Mouse (Mus musculus): ENCODE data around the gene Gorasp2. TPM values are rescaled to one million over a fixed set of nuclear protein-coding genes. Genes with fewer than 3 reads are reported as not detected.

The Gorasp2 gene
- total and polyA plus RNA-seq, 3 experiments = 59.5 to 80.2 (median 67.8) TPM

GRCm38 (mm10) chr2:70702403-70702802 lies 41.0 kb downstream of the Gorasp2 start:
- H3K9ac ChIP-seq (ENCODE audit: low read depth, low read length) = no peak overlapping the region
- intact Hi-C loops (cut with DNase I) = loop anchor here (10.0 kb wide), 1 partner anchor 122 kb away; the partner anchor contains the start of gene Tlk1

GRCm38 (mm10) chr2:70708986-70709730 lies 47.8 kb downstream of the Gorasp2 start:
- 82% methylated on average over 13 of the region's 13 CpGs for WGBS
- Histone ChIP-seq H3K79me2 (replicated peaks; ENCODE audit: control insufficient read depth, insufficient read depth, low read length) (no peaks in the 10 kb centered on the region), H3K9ac (ENCODE audit: low read depth, low read length) (no peak overlapping the region), H3K4me1 (ENCODE audit: control insufficient read depth, insufficient read depth, low read length) (no peaks in the 10 kb centered on the region; the same call in 1 of the 2 replicates), H3K36me3 (ENCODE audit: control insufficient read depth, insufficient read depth, low read length) (peaks cover 3% of the 10 kb centered on the region; the same call in 1 of the 2 replicates), H3K4me3 (no peak overlapping the region), H3K27me3 (ENCODE audit: control insufficient read depth, insufficient read depth, low read length) (no peaks in the 10 kb centered on the region), H3K27ac (no peak overlapping the region)
- DNase-seq = no peak
- TF ChIP-seq EP300 (IDR thresholded peaks at IDR 0.05; ENCODE audit: insufficient read depth, low read depth, low read length) (no peak), POLR2A (IDR thresholded peaks at IDR 0.05; ENCODE audit: insufficient read depth, low read depth, low read length) (no peak), CTCF (IDR thresholded peaks at IDR 0.05) (no peak)
- intact Hi-C loops (cut with DNase I) = loop anchor here (10.0 kb wide), 1 partner anchor 116 kb away; the partner anchor contains the start of gene Tlk1

More at GRCm38 (mm10) chr2:70702403-70702802, 41.0 kb downstream of the Gorasp2 start:
- H3K79me2 ChIP-seq (replicated peaks; ENCODE audit: control insufficient read depth, insufficient read depth, low read length) = no peaks in the 10 kb centered on the region
- H3K36me3 ChIP-seq (ENCODE audit: control insufficient read depth, insufficient read depth, low read length) = no peaks in the 10 kb centered on the region
- no peak for TF ChIP-seq EP300 (IDR thresholded peaks at IDR 0.05; ENCODE audit: insufficient read depth, low read depth, low read length)
- TF ChIP-seq POLR2A (IDR thresholded peaks at IDR 0.05; ENCODE audit: insufficient read depth, low read depth, low read length) = no peak
- TF ChIP-seq CTCF (IDR thresholded peaks at IDR 0.05) = no peak
- H3K27me3 ChIP-seq (ENCODE audit: control insufficient read depth, insufficient read depth, low read length) = no peaks in the 10 kb centered on the region
- 32% methylated on average over 5 of the region's 5 CpGs for WGBS
- H3K27ac ChIP-seq = no peak overlapping the region
- H3K4me1 ChIP-seq (ENCODE audit: control insufficient read depth, insufficient read depth, low read length) = no peaks in the 10 kb centered on the region; the same call in 1 of the 2 replicates
- DNase-seq = no peak
- no peak overlapping the region for H3K4me3 ChIP-seq

GRCm38 (mm10) chr2:70710236-70710635 lies 48.9 kb downstream of the Gorasp2 start:
- Histone ChIP-seq H3K9ac (ENCODE audit: low read depth, low read length) (no peak overlapping the region), H3K36me3 (ENCODE audit: control insufficient read depth, insufficient read depth, low read length) (peaks cover 3% of the 10 kb centered on the region; the same call in 1 of the 2 replicates), H3K4me3 (no peak overlapping the region), H3K27ac (no peak overlapping the region), H3K4me1 (ENCODE audit: control insufficient read depth, insufficient read depth, low read length) (no peaks in the 10 kb centered on the region), H3K27me3 (ENCODE audit: control insufficient read depth, insufficient read depth, low read length) (no peaks in the 10 kb centered on the region), H3K79me2 (replicated peaks; ENCODE audit: control insufficient read depth, insufficient read depth, low read length) (no peaks in the 10 kb centered on the region)
- intact Hi-C loops (cut with DNase I) = no loop called here
- DNase-seq = no peak
- TF ChIP-seq EP300 (IDR thresholded peaks at IDR 0.05; ENCODE audit: insufficient read depth, low read depth, low read length) (no peak), CTCF (IDR thresholded peaks at IDR 0.05) (no peak), POLR2A (IDR thresholded peaks at IDR 0.05; ENCODE audit: insufficient read depth, low read depth, low read length) (no peak)
- 94% methylated on average over 7 of the region's 7 CpGs for WGBS

GRCm38 (mm10) chr2:70710878-70711277 lies 49.5 kb downstream of the Gorasp2 start:
- intact Hi-C loops (cut with DNase I) = no loop called here
- no peaks in the 10 kb centered on the region for H3K27me3 ChIP-seq (ENCODE audit: control insufficient read depth, insufficient read depth, low read length)
- 90% methylated on average over 4 of the region's 4 CpGs for WGBS
- no peak overlapping the region for H3K9ac ChIP-seq (ENCODE audit: low read depth, low read length)
- TF ChIP-seq CTCF (IDR thresholded peaks at IDR 0.05) (no peak), EP300 (IDR thresholded peaks at IDR 0.05; ENCODE audit: insufficient read depth, low read depth, low read length) (no peak), POLR2A (IDR thresholded peaks at IDR 0.05; ENCODE audit: insufficient read depth, low read depth, low read length) (no peak)
- no peak overlapping the region for H3K4me3 ChIP-seq
- no peaks in the 10 kb centered on the region for H3K4me1 ChIP-seq (ENCODE audit: control insufficient read depth, insufficient read depth, low read length)
- H3K27ac ChIP-seq = no peak overlapping the region
- H3K79me2 ChIP-seq (replicated peaks; ENCODE audit: control insufficient read depth, insufficient read depth, low read length) = no peaks in the 10 kb centered on the region
- no peak for DNase-seq
- peaks cover 3% of the 10 kb centered on the region; the same call in 1 of the 2 replicates for H3K36me3 ChIP-seq (ENCODE audit: control insufficient read depth, insufficient read depth, low read length)

GRCm38 (mm10) chr2:70723610-70724243 lies 62.4 kb downstream of the Gorasp2 start:
- Histone ChIP-seq H3K27ac (no peak overlapping the region), H3K4me1 (ENCODE audit: control insufficient read depth, insufficient read depth, low read length) (no peaks in the 10 kb centered on the region), H3K27me3 (ENCODE audit: control insufficient read depth, insufficient read depth, low read length) (no peaks in the 10 kb centered on the region), H3K36me3 (ENCODE audit: control insufficient read depth, insufficient read depth, low read length) (no peaks in the 10 kb centered on the region; the same call in 1 of the 2 replicates), H3K9ac (ENCODE audit: low read depth, low read length) (no peak overlapping the region), H3K79me2 (replicated peaks; ENCODE audit: control insufficient read depth, insufficient read depth, low read length) (no peaks in the 10 kb centered on the region), H3K4me3 (no peak overlapping the region)
- intact Hi-C loops (cut with DNase I) = no loop called here
- DNase-seq = no peak
- no peak for TF ChIP-seq EP300 (IDR thresholded peaks at IDR 0.05; ENCODE audit: insufficient read depth, low read depth, low read length)
- no peak for TF ChIP-seq CTCF (IDR thresholded peaks at IDR 0.05)
- no peak for TF ChIP-seq POLR2A (IDR thresholded peaks at IDR 0.05; ENCODE audit: insufficient read depth, low read depth, low read length)
- WGBS = 92% methylated on average over 9 of the region's 9 CpGs
